Mouse (Mus musculus) cerebellum, adult 11-12 months (tissue): Measurements from ENCODE around the gene Rb1.

Experiments
- DNase-seq: peaks from one replicate; pipeline ENCODE4 v3.0.0; 2022

Gene Rb1

DNA sequence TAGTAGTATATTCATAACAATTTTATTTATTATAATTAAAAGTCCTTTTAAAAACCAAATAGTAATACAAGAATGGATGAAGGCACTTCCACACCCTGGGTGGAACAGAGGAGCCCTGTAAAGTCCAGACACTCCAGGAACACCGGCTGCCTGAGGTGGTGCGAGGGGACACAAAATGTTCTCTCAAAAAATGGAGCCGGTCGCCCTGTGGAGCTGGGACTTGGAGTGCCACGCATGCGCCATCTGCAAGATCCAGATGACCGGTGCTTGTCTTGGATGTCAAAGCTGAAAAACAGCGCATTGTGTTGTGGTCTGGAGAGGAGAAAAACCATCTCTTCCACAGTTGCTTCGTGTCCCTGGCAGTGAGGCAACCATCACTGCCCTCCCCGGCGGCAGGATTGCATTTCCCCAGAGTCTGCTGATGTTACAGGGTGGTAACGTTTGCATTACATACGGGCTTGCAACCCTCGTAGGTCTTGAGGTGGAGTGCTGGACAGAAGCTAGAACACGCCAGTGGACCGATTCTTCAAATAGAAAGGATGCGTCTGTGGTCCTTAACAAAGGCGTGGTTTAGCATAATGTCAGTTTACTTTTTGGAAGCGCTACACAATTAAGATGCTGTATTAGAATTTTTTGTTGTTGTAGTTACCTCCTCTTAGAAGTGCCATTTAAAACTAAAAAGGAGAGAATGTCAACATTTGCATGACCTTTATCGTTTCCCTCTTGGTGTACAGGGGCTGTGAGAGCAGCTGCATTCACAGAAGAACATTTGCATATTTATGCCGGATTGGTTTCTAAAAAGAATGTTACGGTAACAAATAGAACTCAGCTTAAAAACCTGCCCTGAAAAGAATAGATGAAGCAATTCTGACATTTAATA lies 9.5 kb upstream of the Rb1 start:
- no peak for DNase-seq

DNA sequence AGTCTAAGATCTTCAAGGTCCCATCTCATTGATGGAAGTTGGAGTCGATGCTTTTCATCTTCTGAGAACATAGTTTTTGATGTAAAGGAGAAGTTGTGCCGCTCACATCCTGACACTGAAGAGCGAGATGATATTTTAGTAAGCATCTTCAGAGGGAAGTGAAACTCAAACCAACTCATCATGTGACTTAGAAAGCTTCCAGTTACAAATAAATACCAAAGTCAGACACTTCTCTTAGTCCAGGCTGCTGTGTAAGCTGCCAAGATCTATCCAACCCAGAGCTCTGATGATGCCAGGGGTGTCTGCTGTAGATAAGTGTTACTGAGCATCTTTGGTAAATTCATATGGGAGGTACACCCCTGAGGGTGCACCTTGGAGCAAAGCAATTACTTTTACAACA lies 8.3 kb upstream of the Rb1 start:
- DNase-seq, result no peak

DNA sequence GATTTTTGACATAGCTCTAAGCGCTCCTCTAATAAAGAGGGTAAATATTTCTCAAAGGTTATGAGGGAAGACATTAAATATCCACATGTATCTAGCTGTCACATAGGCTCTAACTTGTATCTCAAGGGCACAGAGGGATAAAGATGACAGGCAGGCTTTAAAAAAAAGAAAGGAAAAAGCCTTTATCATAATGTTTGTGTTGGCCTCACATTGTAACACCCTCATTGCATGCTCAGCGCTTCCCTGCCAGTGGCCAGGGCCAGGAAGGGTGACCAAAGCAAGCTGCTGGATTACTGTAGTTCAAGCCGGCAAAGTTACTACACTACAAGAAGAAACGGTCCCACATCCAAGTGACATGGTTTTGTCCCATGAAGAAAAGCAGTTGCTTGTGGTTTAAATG lies 5.8 kb upstream of the Rb1 start:
- no peak for DNase-seq

DNA sequence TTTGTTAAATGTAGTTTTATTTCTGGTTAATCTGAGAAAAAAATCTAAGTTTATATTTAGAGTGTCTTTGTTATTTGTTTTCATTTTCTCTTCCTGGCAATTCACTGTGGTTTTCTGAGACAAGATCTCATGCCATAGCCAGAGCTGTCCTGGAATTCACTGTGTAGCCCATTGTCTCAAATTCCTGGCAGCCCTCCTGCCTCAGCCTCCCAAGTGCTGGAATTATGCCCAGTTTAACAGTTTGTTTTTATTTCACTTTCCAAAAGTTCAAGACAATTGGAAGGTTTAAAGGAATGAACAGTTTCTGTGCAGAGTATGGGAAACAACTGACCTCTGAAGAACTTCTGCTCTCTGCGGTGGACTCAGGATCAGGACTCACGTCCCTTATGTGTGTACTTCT lies 4.2 kb upstream of the Rb1 start:
- no peak for DNase-seq

DNA sequence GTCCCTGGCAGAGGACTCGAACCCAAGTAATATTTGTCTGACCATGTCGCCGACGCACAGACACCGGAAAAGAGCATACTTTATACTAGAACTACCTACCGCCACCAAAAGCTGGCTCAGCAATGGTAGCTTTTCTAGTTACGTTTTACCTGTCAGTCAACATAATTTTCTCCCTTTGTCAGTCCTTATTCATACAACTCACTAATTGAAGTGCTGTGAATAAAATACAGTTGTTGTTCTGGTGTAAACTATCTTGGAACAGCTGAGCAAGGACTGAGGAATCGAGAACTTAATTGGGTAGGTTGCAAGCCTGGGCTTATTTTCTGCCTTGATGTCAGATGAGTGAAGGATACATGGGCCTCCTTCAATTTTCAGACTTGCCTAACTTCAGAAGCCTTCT lies 889 bp upstream of the Rb1 start:
- no peak for DNase-seq

DNA sequence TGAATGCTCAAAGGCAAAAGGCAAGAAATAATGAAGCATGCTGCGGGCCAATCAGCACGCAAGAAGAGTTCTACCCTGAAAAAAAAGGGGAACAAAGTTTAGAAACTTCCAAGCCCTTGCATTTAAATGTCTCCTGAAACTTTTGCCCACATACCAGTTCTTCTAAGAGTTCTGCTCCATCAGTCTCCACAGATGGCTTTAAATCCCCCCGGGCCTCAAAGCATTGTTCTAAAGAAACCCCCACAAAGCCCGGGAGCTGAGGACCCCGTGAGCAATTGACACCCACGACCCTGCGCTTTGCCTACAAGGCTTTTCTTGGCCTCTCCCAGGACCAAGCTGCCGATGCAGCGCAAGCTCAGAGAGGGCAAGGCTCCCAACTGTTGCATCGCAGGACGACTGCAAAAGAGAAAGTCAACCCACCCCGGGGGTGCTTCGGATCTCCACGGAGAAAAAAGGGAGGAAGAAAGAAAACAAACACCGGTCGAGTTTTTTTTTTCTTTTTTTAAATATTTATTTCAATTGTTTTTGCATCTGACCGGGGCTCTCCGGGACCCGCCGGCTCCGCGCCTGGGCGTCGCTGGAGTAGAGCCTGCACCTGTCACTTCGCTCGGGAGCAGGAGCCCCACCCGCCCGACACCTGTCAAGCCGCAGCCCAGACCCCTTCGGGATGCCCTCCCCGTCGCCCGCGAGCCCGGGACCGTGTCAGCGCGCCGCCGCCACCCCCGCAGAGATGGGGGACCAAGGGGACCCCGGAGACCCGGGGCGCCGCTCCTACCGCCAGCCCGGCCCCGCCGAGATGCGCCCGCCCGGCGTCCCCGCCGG lies 777 bp downstream of the Rb1 start:
- peak; percentile 71 for DNase-seq

DNA sequence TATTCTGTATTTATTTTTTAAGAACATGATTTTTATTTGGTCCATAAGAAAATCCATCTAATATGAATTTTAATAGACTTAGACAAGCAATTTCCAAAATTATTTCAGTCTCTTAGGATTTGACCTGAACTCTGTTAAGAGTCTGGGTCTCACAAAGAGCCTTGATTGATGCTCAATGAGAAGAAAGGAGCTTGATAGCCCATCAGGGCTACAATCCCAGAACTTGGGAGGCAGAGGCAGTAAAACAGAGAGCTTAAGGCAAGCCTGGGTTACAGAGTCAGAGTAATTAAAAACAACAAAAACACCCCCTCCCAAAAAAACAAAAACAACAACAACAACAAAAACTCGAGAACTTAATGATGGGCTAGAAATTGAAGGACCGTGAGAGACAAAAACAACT lies 1.7 kb downstream of the Rb1 start:
- no peak for DNase-seq

DNA sequence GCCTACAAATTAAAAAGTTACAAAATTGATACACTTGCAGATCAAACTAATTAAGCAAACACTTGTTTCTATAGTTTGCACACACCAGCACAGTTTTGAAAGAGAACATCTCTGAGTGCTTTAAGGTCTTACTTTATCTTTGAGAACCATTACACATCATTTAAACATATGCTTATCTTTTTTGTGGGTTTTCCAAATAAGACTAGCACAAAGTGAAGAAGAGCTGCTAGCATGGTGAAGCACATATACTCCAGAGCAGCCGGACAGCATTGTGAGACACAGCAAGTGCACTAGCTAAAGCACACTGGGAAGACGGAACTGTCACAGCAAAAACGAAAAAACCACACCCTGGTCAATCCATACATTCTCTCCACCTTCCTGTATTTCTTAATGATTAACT lies 3.5 kb downstream of the Rb1 start:
- no peak for DNase-seq

DNA sequence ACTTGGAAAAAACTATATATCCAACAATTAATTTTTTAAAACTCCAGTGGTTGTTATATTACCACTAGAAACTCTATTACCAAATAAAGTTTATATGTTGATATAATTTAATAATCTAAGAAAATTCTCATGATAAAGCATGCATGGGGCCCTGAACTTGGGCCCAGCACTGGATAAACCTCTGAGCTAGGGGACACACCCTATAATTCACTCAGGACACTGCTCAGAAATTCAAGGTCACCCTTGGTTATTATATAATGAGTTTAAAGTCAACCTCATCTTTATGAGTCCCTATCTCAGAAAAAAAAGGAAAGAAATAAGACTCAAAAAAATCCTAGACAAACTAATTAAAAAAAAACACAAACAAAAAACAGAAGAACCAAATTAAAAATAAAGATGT lies 8.7 kb downstream of the Rb1 start:
- DNase-seq, result no peak

DNA sequence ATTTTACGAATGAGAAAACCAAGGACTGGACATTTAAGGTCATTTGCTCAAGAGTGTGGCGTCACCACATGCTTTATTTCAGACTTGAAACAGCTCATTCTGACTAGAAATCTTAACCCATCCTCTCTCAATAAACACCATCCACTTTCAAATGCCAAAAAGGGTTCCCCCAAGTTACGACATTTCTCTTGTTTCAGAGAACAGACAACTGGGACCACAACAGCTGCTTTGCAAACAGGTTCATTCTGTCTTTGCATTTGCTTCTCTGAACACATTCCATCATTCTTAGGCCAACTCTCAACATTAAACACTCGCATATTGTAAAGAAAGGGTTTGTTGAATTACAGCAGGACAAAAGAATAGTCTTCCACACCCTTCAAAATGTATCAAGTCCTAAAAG lies 11.8 kb downstream of the Rb1 start:
- DNase-seq, result no peak

DNA sequence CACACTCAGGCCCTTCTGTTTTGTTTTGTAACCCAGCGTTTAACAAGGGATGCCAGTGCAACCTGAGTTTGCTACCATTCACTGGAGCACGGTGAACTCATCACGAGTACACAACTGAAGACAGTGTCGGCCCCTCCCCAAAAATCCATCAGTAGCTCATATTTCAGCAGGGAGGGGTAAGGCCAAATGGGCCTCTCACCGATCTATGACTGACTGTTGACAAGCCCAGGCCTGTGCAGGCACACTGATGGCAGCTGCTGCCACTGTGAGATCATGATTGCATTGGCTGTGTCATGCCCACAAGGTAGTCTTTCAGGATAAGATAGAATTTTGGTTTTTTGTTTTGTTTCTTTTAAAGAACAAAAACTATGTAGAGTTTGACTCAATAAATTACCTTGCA lies 12.2 kb downstream of the Rb1 start:
- DNase-seq, result no peak

DNA sequence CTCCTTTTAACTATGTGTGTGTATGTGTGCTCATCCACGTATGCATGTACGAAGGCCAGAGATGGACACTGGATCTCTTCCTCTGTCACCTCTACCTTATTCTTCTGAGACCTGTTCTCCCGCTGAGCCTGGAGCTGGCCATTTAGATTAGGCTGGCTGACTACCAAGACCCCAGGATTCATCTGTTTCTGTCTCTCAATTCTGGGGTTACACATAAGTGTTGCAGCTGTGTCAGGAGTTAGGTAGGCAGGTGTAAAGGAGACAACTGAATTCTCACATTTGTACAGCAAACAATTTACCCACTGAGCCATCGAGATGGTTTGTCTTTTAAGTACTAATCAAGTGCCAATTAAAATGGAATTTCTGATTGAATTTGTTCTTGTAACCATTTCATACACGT lies 12.7 kb downstream of the Rb1 start:
- no peak for DNase-seq

DNA sequence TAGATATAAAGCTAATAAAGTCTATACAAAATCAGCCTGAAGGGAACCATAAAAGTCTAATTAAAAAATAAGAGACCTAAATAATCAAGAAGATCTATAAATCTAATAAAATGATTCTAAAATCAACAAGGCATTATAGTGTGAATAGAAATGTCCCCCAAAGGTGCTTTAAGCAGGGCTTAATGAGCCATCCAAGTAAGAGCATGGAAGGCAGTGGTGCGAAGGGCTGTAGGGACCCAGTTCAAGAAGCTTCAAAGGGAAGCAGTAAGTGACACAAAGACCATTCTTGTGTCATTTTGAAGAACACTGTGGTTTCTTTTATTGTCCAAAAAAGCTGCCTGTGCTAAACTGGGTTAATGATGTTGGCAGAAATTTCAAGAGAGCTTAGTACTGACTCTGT lies 18.1 kb downstream of the Rb1 start:
- no peak for DNase-seq

DNA sequence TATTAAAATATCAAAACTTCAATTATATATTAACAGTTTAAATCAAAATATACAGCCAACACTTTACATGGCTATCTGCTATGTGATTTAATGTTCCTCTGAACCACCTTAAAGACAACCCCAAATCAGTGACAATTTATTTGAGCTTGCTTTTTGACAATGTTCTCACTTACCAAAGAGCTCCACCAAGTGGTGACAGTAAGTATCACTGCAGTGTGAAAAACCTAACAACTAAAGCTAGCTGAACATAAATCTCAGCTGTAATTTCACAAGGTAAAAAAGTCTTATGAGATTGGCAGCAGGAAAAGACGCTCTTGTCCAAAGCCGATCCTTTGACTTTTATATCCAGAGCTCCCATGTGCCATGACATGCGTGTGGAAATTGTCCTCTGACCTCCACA lies 22.4 kb downstream of the Rb1 start:
- DNase-seq, result no peak

DNA sequence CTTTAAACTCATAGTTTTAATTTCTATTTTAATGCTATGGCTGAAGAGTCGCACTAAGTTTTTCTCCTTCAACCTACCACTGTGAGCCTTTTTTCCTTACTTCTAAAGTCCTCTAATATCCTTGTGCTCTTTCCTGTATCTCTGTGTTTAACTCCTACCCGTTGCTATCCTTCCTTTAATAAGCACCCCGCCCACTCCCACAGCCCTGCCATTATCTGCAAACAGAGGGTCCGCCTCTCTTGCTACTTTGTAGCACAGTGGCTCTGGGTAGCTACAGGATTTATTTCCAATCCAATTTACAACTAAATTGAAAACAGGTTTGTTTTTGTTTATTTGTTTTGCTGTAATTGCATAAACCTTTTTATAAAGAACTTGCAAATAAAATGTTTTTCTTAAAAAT lies 23.8 kb downstream of the Rb1 start:
- DNase-seq, result no peak

DNA sequence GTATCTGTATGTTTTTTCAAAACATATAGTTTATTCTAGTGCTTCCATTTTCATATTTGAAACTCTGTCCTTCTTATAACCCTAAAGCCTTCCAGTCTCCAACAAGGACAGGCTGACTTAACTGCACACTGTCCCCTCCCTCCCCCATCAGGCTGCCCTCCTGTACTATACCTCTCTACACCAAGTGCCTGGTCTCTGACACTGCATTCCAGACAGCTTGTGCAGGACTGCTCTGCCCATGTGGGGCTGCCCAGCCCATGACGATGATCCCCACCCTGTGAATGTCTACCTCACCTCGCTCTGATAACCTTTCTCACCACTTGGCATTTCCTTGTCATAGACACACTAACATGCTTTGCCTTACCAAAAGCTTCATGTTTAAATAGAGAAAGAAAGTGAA lies 30.1 kb downstream of the Rb1 start:
- DNase-seq, result no peak

DNA sequence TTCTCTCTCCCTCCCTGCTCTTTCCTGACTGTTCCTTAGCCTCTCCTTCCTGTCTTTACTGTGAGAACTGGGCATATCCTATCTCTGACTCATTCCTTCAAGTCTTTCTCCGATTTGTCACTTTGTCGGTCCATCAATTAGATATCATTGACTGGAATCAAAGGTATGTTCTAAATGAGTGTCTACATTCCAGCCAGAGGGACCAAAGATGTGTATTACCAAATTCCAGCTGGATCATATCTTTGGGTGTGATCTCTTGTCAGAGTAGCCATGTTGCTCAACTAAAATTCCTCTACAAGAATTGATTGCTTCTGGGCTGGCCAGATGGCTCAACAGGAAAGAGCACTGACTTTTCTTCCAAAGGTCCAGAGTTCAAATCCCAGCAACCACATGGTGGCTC lies 32.0 kb downstream of the Rb1 start:
- DNase-seq, result no peak

DNA sequence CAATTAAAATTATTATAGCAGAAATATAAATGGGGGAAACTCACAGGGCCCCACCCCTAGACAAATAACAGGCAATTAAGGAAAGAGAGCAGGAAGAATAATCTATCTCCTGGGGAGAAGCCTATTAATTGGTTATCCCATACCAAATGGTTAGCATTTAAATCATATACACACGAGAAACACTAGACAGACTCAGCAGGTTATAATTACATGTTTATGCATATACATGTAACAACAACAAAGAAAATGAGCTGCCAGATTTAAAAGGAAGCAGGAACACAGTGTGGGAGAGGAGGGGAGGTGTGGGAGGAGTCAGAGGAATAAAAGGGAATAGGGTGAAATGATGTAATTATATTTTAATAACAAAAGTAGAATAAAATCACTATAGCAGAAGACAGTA lies 33.2 kb downstream of the Rb1 start:
- DNase-seq, result no peak

DNA sequence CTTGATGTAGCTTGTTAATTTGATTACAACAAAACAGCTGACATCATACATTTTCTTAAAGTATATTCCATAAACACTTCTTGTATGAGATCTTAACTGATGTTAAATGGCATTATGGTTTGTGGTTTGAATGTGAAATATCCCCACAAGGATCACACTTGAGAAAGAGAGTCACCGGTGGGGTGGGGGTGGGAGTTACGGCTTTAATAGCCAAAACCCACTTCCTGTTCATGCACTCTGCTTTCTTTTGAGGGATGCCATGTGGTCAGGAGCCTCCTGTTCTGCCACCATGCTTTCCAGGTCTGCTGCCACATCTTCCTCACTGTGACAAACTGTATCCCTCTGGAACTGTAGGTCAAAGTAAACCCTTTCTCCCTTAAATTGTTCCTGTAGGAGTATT lies 35.7 kb downstream of the Rb1 start:
- DNase-seq, result no peak

DNA sequence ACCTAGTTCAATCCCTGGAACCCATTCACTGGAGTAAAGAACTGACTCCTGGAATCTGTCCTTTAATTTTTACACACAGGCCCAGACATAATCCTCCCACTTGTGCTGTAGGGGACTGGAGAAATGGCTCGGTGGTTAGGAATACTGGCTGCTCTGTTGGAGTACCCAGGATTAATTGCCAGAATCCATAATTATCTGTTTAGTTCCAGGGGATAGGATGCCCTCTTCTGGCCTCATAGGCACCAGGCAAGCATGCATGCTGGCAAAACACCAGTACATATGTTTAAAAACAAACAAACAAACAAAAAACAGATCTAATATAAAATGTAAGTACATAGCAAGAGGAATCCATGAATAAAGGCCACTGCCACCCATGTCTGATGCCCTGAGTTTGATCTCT lies 44.6 kb downstream of the Rb1 start:
- DNase-seq, result no peak

DNA sequence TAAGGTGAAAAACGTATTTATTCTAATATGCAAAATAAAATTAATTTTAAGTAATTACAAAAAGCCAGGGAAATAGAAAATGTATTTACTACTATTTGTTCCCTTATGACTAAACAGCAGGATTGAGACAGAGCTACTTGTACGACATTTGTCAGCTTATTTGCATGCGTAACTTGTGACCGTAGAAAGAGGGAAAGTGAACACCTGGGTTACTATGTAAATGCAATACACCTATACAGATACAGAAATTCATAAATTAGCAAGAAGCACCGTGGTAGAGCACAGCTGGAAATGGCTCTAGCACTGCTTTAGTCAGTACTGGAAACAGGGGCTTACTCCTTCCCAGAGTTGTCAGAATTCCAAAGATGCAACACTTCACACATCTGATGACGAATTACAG lies 46.5 kb downstream of the Rb1 start:
- DNase-seq, result no peak

DNA sequence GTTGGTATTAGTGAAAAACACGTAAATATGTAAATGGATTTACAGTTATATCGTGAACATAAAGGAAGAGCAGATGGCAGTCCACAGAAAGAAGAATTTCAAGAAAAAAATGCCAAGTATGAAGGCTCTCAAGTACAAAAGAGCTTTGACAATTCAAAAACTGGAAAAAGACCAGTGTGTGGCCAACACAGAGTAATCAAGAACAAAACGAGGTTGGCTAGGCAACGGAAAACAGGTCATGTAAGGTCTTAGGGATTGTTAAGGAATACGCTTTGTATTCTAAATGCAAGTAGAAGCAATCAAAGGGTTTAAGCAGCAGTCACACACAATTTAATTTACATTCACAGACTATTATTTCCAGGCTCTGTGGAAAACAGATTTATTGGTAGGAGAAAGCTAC lies 53.8 kb downstream of the Rb1 start:
- no peak for DNase-seq

DNA sequence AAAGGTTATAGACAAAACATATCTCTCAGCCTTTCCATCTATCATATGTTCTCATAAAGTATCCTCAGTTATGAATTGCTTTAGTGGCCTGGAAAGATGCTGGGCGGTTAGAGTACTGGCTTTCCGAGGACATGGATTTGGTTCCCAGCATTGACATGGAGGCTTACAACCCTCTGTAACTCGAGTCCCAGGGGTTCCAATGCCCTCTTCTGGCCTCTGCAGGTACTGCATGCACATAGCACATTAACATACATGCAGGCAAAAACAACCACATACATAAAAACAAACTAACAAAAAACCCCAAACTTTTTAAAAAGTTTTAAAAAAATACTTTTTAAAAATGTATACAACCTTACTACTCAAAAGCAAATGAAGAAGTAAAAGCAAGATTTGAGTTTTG lies 59.5 kb downstream of the Rb1 start:
- DNase-seq, result no peak

DNA sequence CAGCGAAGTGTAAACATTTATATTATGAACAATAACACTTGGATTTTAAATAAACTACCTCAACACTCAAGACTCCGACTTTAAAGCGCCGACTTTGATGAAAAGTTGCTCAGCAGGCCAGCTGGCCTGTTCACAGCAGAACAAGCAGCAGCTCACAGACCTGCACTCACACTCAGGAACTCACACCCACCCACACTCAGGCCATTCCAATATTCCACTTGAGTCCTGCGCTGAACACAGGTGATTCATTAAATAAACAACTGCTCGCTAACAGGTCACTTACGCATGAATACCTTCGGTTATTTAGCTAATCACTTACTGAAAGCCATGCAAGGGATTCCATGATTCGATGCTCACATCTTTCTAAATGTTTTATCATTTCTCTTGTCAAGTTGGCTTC lies 63.4 kb downstream of the Rb1 start:
- no peak for DNase-seq

DNA sequence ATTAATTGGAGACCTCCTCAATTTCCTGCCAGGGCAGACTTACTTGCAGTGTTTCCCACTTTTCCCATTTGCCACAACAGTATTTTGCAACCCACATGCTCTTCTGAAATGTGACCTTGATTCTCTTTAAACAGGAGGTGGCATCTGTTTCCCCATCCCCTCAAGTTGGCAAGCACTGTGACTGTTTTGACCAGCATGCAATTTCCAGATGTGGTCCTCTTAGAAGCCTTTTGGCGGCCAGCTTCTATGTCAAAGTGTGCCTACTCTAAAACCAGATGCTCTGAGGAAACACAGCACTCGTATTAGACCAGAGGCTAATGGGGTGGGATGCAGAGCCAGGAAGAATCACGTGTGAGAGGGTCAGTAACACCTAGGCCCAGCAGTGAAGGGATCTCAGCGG lies 67.4 kb downstream of the Rb1 start:
- DNase-seq, result no peak
